Comparison of ENCODE assay signal across 8 mouse cellular contexts in genomic region chr11:98742397-98743291, GRCm38 (mm10). TPM values are rescaled to one million over a fixed set of nuclear protein-coding genes. Genes with fewer than 3 reads are reported as not detected.
DNase-seq lines count a peak whose midpoint lies in the region; ATAC-seq and TF ChIP-seq lines count a peak whose summit lies in the region.

No protein-coding gene starts in this region.

- 0 out of 2 replicates have a peak, but pooled peaks have one; percentile 1 for ATAC-seq in embryonic facial prominence, embryonic 14.5 days (ENCODE audit: low read depth)
- ATAC-seq in limb, embryonic 12.5 days (ENCODE audit: insufficient number of reproducible peaks, insufficient read depth, low FRiP score, low TSS enrichment, low read depth): no peak

- H3K36me3 ChIP-seq in embryonic facial prominence, embryonic 14.5 days (ENCODE audit: control insufficient read depth, insufficient read depth, low read length): no peaks in the 10 kb centered on the region
- no peaks in the 10 kb centered on the region for H3K36me3 ChIP-seq in limb, embryonic 12.5 days
- H3K36me3 ChIP-seq in myocyte (ENCODE audit: control insufficient read depth, insufficient read depth): no peaks in the 10 kb centered on the region

- peaks cover 54% of the 10 kb centered on the region for H3K4me1 ChIP-seq in embryonic facial prominence, embryonic 14.5 days (ENCODE audit: control insufficient read depth, insufficient read depth, low read length)
- peaks cover 67% of the 10 kb centered on the region for H3K4me1 ChIP-seq in limb, embryonic 12.5 days (replicated peaks)

- no peak for TF ChIP-seq POLR2A in myocyte (IDR thresholded peaks at IDR 0.05; ENCODE audit: insufficient read length, low read depth)

- 3% methylated on average over 12 of the region's 21 CpGs for WGBS in embryonic facial prominence, embryonic 14.5 days
- 6% methylated on average over 21 of the region's 21 CpGs for WGBS in limb, embryonic 12.5 days

- DNase-seq in layer of hippocampus, adult 11-12 months (ENCODE audit: low spot score): peak; percentile 55
- DNase-seq in layer of hippocampus, postnatal 14 days (ENCODE audit: low spot score in 2 of 2): no peak
- DNase-seq in Muller cell, postnatal 12 days (ENCODE audit: inconsistent ontology term): peak; percentile 57
- no peak for DNase-seq in embryonic facial prominence, embryonic 14.5 days (ENCODE audit: low spot score)
- DNase-seq in heart, postnatal 14 days: peak; percentile 54 to 64
- DNase-seq in ovary, postnatal 10 days (ENCODE audit: low spot score): no peak

- H3K4me3 ChIP-seq in embryonic facial prominence, embryonic 14.5 days (ENCODE audit: low read depth, low read length): peak overlapping the region; percentile 99
- H3K4me3 ChIP-seq in limb, embryonic 12.5 days (replicated peaks): peak overlapping the region; percentile 89
- H3K4me3 ChIP-seq in myocyte: peak overlapping the region; percentile 66

- intact Hi-C loops in heart, postnatal 14 days (cut with DNase I): loop anchor here (2.0 kb wide), 2 partner anchors 28 to 44 kb away; no protein-coding TSS in a partner anchor

- H3K9me3 ChIP-seq in embryonic facial prominence, embryonic 14.5 days (ENCODE audit: control insufficient read depth, low read length): no peaks in the 10 kb centered on the region
- no peaks in the 10 kb centered on the region for H3K9me3 ChIP-seq in limb, embryonic 12.5 days

- H3K9ac ChIP-seq in embryonic facial prominence, embryonic 14.5 days (ENCODE audit: low read depth, low read length): peak overlapping the region; percentile 93
- H3K9ac ChIP-seq in limb, embryonic 12.5 days (replicated peaks): peak overlapping the region; percentile 91

- H3K4me2 ChIP-seq in embryonic facial prominence, embryonic 14.5 days (ENCODE audit: low read depth, low read length): peak overlapping the region; percentile 88
- peak overlapping the region; percentile 82 for H3K4me2 ChIP-seq in limb, embryonic 12.5 days
- H3K4me2 ChIP-seq in myocyte (ENCODE audit: low read depth): peak overlapping the region; percentile 76

- no peaks in the 10 kb centered on the region for H3K27me3 ChIP-seq in embryonic facial prominence, embryonic 14.5 days (replicated peaks; ENCODE audit: control insufficient read depth, insufficient read depth, low read length)
- no peaks in the 10 kb centered on the region for H3K27me3 ChIP-seq in limb, embryonic 12.5 days
- H3K27me3 ChIP-seq in myocyte (ENCODE audit: control insufficient read depth, insufficient read depth, insufficient read length): no peaks in the 10 kb centered on the region

- H3ac ChIP-seq in myocyte (ENCODE audit: control insufficient read depth, insufficient read length): peak overlapping the region; percentile 79

- H3K27ac ChIP-seq in embryonic facial prominence, embryonic 14.5 days (replicated peaks; ENCODE audit: low read depth, low read length): peak overlapping the region; percentile 91
- peak overlapping the region; percentile 92 for H3K27ac ChIP-seq in limb, embryonic 12.5 days

- H3K79me2 ChIP-seq in myocyte (ENCODE audit: control insufficient read depth, insufficient read depth): peaks cover 7% of the 10 kb centered on the region

TF ChIP-seq in myocyte, 11 proteins besides CTCF, POLR2A, EP300 and RAD21:
- TF ChIP-seq MAX (IDR thresholded peaks at IDR 0.05; ENCODE audit: low read depth) (no peak), E2F4 (IDR thresholded peaks at IDR 0.05; ENCODE audit: insufficient read depth) (no peak), MYOG (IDR thresholded peaks at IDR 0.05; ENCODE audit: control insufficient read depth in 1 of 3, insufficient read depth in 1 of 3, insufficient read length in 2 of 3, low read depth in 2 of 3) (no peak)

RNA-seq across cellular contexts. Expression of gene Thra, which starts 2.2 kb away (rescaled TPM):
- total RNA-seq in layer of hippocampus, postnatal 14 days (2021): 1,000 to 10,000 TPM; 1,264 to 1,291 TPM
- polyA plus RNA-seq in embryonic facial prominence, embryonic 14.5 days (2014; fragmentation: Nextera tagmentation; extraction: Ambion mirVana): 57.7 and 62.2 TPM in 2 replicates
- total RNA-seq in heart, postnatal 14 days (2021): 100 to 1,000 TPM; 123 to 130 TPM
- 22.3 and 24.9 TPM in 2 replicates for polyA plus RNA-seq in limb, embryonic 12.5 days (2016; fragmentation: Nextera tagmentation; extraction: Ambion mirVana)
- polyA plus RNA-seq in myocyte (2012; fragmentation: generic; extraction: Trizol): 68.9 TPM

RNA-seq across cellular contexts. Expression of gene Med24, which starts 13.4 kb away (rescaled TPM):
- 100 to 1,000 TPM; 109 to 110 TPM for total RNA-seq in layer of hippocampus, postnatal 14 days (2021)
- 40.7 and 49.0 TPM in 2 replicates for polyA plus RNA-seq in embryonic facial prominence, embryonic 14.5 days (2014; fragmentation: Nextera tagmentation; extraction: Ambion mirVana)
- total RNA-seq in heart, postnatal 14 days (2021): 10 to 100 TPM; 49.5 to 49.8 TPM
- polyA plus RNA-seq in limb, embryonic 12.5 days (2016; fragmentation: Nextera tagmentation; extraction: Ambion mirVana): 74.4 and 79.3 TPM in 2 replicates
- polyA plus RNA-seq in myocyte (2012; fragmentation: generic; extraction: Trizol): 32.5 TPM

RNA-seq across cellular contexts. Expression of gene Nr1d1, which starts 32.5 kb away (rescaled TPM):
- 10 to 100 TPM; 53.3 to 65.3 TPM for total RNA-seq in layer of hippocampus, postnatal 14 days (2021)
- polyA plus RNA-seq in embryonic facial prominence, embryonic 14.5 days (2014; fragmentation: Nextera tagmentation; extraction: Ambion mirVana): 1.1 and 1.9 TPM in 2 replicates
- 10 to 100 TPM; 20.7 to 31.5 TPM for total RNA-seq in heart, postnatal 14 days (2021)
- 0.79 and 1.0 TPM in 2 replicates for polyA plus RNA-seq in limb, embryonic 12.5 days (2016; fragmentation: Nextera tagmentation; extraction: Ambion mirVana)
- 49.1 TPM for polyA plus RNA-seq in myocyte (2012; fragmentation: generic; extraction: Trizol)

RNA-seq across cellular contexts. Expression of gene Csf3, which starts 41.6 kb away (rescaled TPM):
- not detected for total RNA-seq in layer of hippocampus, postnatal 14 days (2021)
- polyA plus RNA-seq in embryonic facial prominence, embryonic 14.5 days (2014; fragmentation: Nextera tagmentation; extraction: Ambion mirVana): not detected in 2 replicates
- not detected for total RNA-seq in heart, postnatal 14 days (2021)
- polyA plus RNA-seq in limb, embryonic 12.5 days (2016; fragmentation: Nextera tagmentation; extraction: Ambion mirVana): not detected in 2 replicates
- polyA plus RNA-seq in myocyte (2012; fragmentation: generic; extraction: Trizol): not detected

RNA-seq across cellular contexts. Expression of gene Msl1, which starts 52.7 kb away (rescaled TPM):
- 100 to 1,000 TPM; 149 to 161 TPM for total RNA-seq in layer of hippocampus, postnatal 14 days (2021)
- 18.1 and 18.5 TPM in 2 replicates for polyA plus RNA-seq in embryonic facial prominence, embryonic 14.5 days (2014; fragmentation: Nextera tagmentation; extraction: Ambion mirVana)
- total RNA-seq in heart, postnatal 14 days (2021): 10 to 100 TPM; 71.2 to 71.8 TPM
- 32.7 and 35.3 TPM in 2 replicates for polyA plus RNA-seq in limb, embryonic 12.5 days (2016; fragmentation: Nextera tagmentation; extraction: Ambion mirVana)
- polyA plus RNA-seq in myocyte (2012; fragmentation: generic; extraction: Trizol): 35.6 TPM

Comparison
In these comparisons a context has a peak if more than half of its experiments do, and no peak if none do; other contexts are left out.
1. DNase-seq: peak in layer of hippocampus, adult 11-12 months (single experiment), Muller cell, postnatal 12 days (single experiment) and heart, postnatal 14 days (2 of 2); none in layer of hippocampus, postnatal 14 days (0 of 2), embryonic facial prominence, embryonic 14.5 days (single experiment) and ovary, postnatal 10 days (single experiment).
2. RNA of gene Nr1d1, which starts 32.5 kb away (polyA plus RNA-seq): 49.1 TPM in myocyte (single experiment); 1.1 to 1.9 TPM in embryonic facial prominence, embryonic 14.5 days and 0.79 to 1.0 TPM in limb, embryonic 12.5 days; every median in the first group is over 10 times any median in the second.
3. Peak in every context shown above with its lines, with median percentiles within 50 percentile points of each other: H3K4me2 ChIP-seq and H3K4me3 ChIP-seq.